Comparison of ENCODE assay signal across 7 mouse cellular contexts in genomic region chr2:156142820-156143219, GRCm38 (mm10). TPM values are rescaled to one million over a fixed set of nuclear protein-coding genes. Genes with fewer than 3 reads are reported as not detected.
A peak's percentile ranks its signal among the peaks of the same experiment; 100 is the strongest.
DNase-seq lines count a peak whose midpoint lies in the region; ATAC-seq and TF ChIP-seq lines count a peak whose summit lies in the region.

No protein-coding gene starts in this region.

- peak overlapping the region; percentile 89 for H3K9ac ChIP-seq in lung, embryonic 14.5 days
- peak overlapping the region; percentile 91; the same call in 1 of the 2 replicates for H3K9ac ChIP-seq in embryonic facial prominence, embryonic 14.5 days (ENCODE audit: low read depth, low read length)
- no peak overlapping the region for H3K9ac ChIP-seq in limb, embryonic 11.5 days (ENCODE audit: low read length)
- H3K9ac ChIP-seq in stomach, embryonic 14.5 days (replicated peaks; ENCODE audit: low read depth, low read length): peak overlapping the region; percentile 73; the same call in 1 of the 2 replicates

- H3K4me1 ChIP-seq in lung, embryonic 14.5 days (ENCODE audit: insufficient read depth): no peaks in the 10 kb centered on the region
- peaks cover 4% of the 10 kb centered on the region; the same call in 1 of the 2 replicates for H3K4me1 ChIP-seq in embryonic facial prominence, embryonic 14.5 days (ENCODE audit: control insufficient read depth, insufficient read depth, low read length)
- no peaks in the 10 kb centered on the region for H3K4me1 ChIP-seq in limb, embryonic 11.5 days (ENCODE audit: control insufficient read depth, insufficient read depth, low read length)
- H3K4me1 ChIP-seq in stomach, embryonic 14.5 days (ENCODE audit: control insufficient read depth, insufficient read depth, low read length): peaks cover 5% of the 10 kb centered on the region; the same call in 1 of the 2 replicates

- no peak for ATAC-seq in lung, embryonic 14.5 days (ENCODE audit: insufficient read depth)
- ATAC-seq in embryonic facial prominence, embryonic 14.5 days (ENCODE audit: low read depth): no peak
- ATAC-seq in limb, embryonic 11.5 days (ENCODE audit: insufficient number of reproducible peaks, low FRiP score, low TSS enrichment, low read depth): no peak
- ATAC-seq in stomach, embryonic 14.5 days (ENCODE audit: insufficient number of reproducible peaks, insufficient read depth, low FRiP score, low read depth): no peak

- H3K9me3 ChIP-seq in lung, embryonic 14.5 days (ENCODE audit: low read depth, low read length): no peaks in the 10 kb centered on the region
- no peaks in the 10 kb centered on the region for H3K9me3 ChIP-seq in embryonic facial prominence, embryonic 14.5 days (ENCODE audit: control insufficient read depth, low read length)
- H3K9me3 ChIP-seq in limb, embryonic 11.5 days (ENCODE audit: control insufficient read depth, low read length): no peaks in the 10 kb centered on the region
- H3K9me3 ChIP-seq in stomach, embryonic 14.5 days (ENCODE audit: control insufficient read depth, low read depth, low read length): no peaks in the 10 kb centered on the region

- no peaks in the 10 kb centered on the region for H3K27me3 ChIP-seq in lung, embryonic 14.5 days (ENCODE audit: insufficient read depth, low read length)
- H3K27me3 ChIP-seq in embryonic facial prominence, embryonic 14.5 days (replicated peaks; ENCODE audit: control insufficient read depth, insufficient read depth, low read length): no peaks in the 10 kb centered on the region
- no peaks in the 10 kb centered on the region for H3K27me3 ChIP-seq in limb, embryonic 11.5 days (ENCODE audit: control insufficient read depth, insufficient read depth, low read length)
- H3K27me3 ChIP-seq in stomach, embryonic 14.5 days (ENCODE audit: control insufficient read depth, insufficient read depth, low read length): no peaks in the 10 kb centered on the region

- no peak for DNase-seq in lung, embryonic 14.5 days
- DNase-seq in lung, postnatal 4 days: no peak
- no peak for DNase-seq in embryonic facial prominence, embryonic 14.5 days (ENCODE audit: low spot score)
- no peak for DNase-seq in limb, embryonic 11.5 days (ENCODE audit: low spot score)
- no peak for DNase-seq in adipocyte (ENCODE audit: low spot score)
- no peak for DNase-seq in retina, embryonic 14.5 days (ENCODE audit: low spot score)

- whole genome bisulfite sequencing in lung, embryonic 14.5 days: 82% methylated on average over 2 of the region's 2 CpGs
- 91% methylated on average over 2 of the region's 2 CpGs for WGBS in embryonic facial prominence, embryonic 14.5 days
- 87% methylated on average over 2 of the region's 2 CpGs for WGBS in limb, embryonic 11.5 days
- 76% methylated on average over 2 of the region's 2 CpGs for WGBS in stomach, embryonic 14.5 days

- H3K4me2 ChIP-seq in lung, embryonic 14.5 days: peak overlapping the region; percentile 80
- H3K4me2 ChIP-seq in embryonic facial prominence, embryonic 14.5 days (ENCODE audit: low read depth, low read length): peak overlapping the region; percentile 82
- peak overlapping the region; percentile 55; the same call in 1 of the 2 replicates for H3K4me2 ChIP-seq in limb, embryonic 11.5 days (ENCODE audit: low read depth, severe bottlenecking)
- peak overlapping the region; percentile 82 for H3K4me2 ChIP-seq in stomach, embryonic 14.5 days (replicated peaks; ENCODE audit: low read depth, low read length)

- H3K27ac ChIP-seq in lung, embryonic 14.5 days (ENCODE audit: low read depth): no peak overlapping the region
- no peak overlapping the region for H3K27ac ChIP-seq in embryonic facial prominence, embryonic 14.5 days (replicated peaks; ENCODE audit: low read depth, low read length)
- no peak overlapping the region for H3K27ac ChIP-seq in limb, embryonic 11.5 days (replicated peaks; ENCODE audit: low read depth, low read length)
- H3K27ac ChIP-seq in stomach, embryonic 14.5 days (ENCODE audit: low read length): no peak overlapping the region

- peaks cover 32% of the 10 kb centered on the region for H3K36me3 ChIP-seq in lung, embryonic 14.5 days (ENCODE audit: insufficient read depth)
- H3K36me3 ChIP-seq in embryonic facial prominence, embryonic 14.5 days (ENCODE audit: control insufficient read depth, insufficient read depth, low read length): peaks cover 17% of the 10 kb centered on the region
- H3K36me3 ChIP-seq in limb, embryonic 11.5 days (ENCODE audit: control insufficient read depth, insufficient read depth, low read length): no peaks in the 10 kb centered on the region; the same call in 1 of the 2 replicates
- peaks cover 13% of the 10 kb centered on the region for H3K36me3 ChIP-seq in stomach, embryonic 14.5 days (ENCODE audit: control insufficient read depth, insufficient read depth, low read length)

- no peak for TF ChIP-seq CTCF in lung, embryonic 14.5 days (IDR thresholded peaks at IDR 0.05; ENCODE audit: low read depth)

- peak overlapping the region; percentile 83 for H3K4me3 ChIP-seq in lung, embryonic 14.5 days (ENCODE audit: low read depth, low read length)
- H3K4me3 ChIP-seq in embryonic facial prominence, embryonic 14.5 days (ENCODE audit: low read depth, low read length): peak overlapping the region; percentile 85
- no peak overlapping the region for H3K4me3 ChIP-seq in limb, embryonic 11.5 days (ENCODE audit: low read depth, low read length)
- peak overlapping the region; percentile 64 for H3K4me3 ChIP-seq in stomach, embryonic 14.5 days (ENCODE audit: low read depth, low read length)

RNA-seq across cellular contexts. Expression of gene Romo1, which starts 1.0 kb away (rescaled TPM):
- polyA plus RNA-seq in lung, embryonic 14.5 days (2014; fragmentation: Nextera tagmentation; extraction: Ambion mirVana): 396 and 414 TPM in 2 replicates
- 411 and 416 TPM in 2 replicates for polyA plus RNA-seq in embryonic facial prominence, embryonic 14.5 days (2014; fragmentation: Nextera tagmentation; extraction: Ambion mirVana)
- polyA plus RNA-seq in limb, embryonic 11.5 days (2014; fragmentation: Nextera tagmentation; extraction: Ambion mirVana): 408 and 417 TPM in 2 replicates
- polyA plus RNA-seq in stomach, embryonic 14.5 days (2014; fragmentation: Nextera tagmentation; extraction: Ambion mirVana): 380 and 418 TPM in 2 replicates

RNA-seq across cellular contexts. Expression of gene Nfs1, which starts 1.2 kb away (rescaled TPM):
- 37.5 and 40.9 TPM in 2 replicates for polyA plus RNA-seq in lung, embryonic 14.5 days (2014; fragmentation: Nextera tagmentation; extraction: Ambion mirVana)
- polyA plus RNA-seq in embryonic facial prominence, embryonic 14.5 days (2014; fragmentation: Nextera tagmentation; extraction: Ambion mirVana): 36.0 and 40.8 TPM in 2 replicates
- 33.0 and 34.9 TPM in 2 replicates for polyA plus RNA-seq in limb, embryonic 11.5 days (2014; fragmentation: Nextera tagmentation; extraction: Ambion mirVana)
- 41.5 and 44.6 TPM in 2 replicates for polyA plus RNA-seq in stomach, embryonic 14.5 days (2014; fragmentation: Nextera tagmentation; extraction: Ambion mirVana)

RNA-seq across cellular contexts. Expression of gene Gm28036, which starts 15.9 kb away (rescaled TPM):
- 11.0 and 16.6 TPM in 2 replicates for polyA plus RNA-seq in lung, embryonic 14.5 days (2014; fragmentation: Nextera tagmentation; extraction: Ambion mirVana)
- polyA plus RNA-seq in embryonic facial prominence, embryonic 14.5 days (2014; fragmentation: Nextera tagmentation; extraction: Ambion mirVana): 10.6 and 15.7 TPM in 2 replicates
- 20.5 and 21.9 TPM in 2 replicates for polyA plus RNA-seq in limb, embryonic 11.5 days (2014; fragmentation: Nextera tagmentation; extraction: Ambion mirVana)
- 11.0 and 17.6 TPM in 2 replicates for polyA plus RNA-seq in stomach, embryonic 14.5 days (2014; fragmentation: Nextera tagmentation; extraction: Ambion mirVana)

RNA-seq across cellular contexts. Expression of gene Rbm12, which starts 31.0 kb away (rescaled TPM):
- polyA plus RNA-seq in lung, embryonic 14.5 days (2014; fragmentation: Nextera tagmentation; extraction: Ambion mirVana): 36.9 and 41.2 TPM in 2 replicates
- 26.2 and 27.7 TPM in 2 replicates for polyA plus RNA-seq in embryonic facial prominence, embryonic 14.5 days (2014; fragmentation: Nextera tagmentation; extraction: Ambion mirVana)
- 42.9 and 51.1 TPM in 2 replicates for polyA plus RNA-seq in limb, embryonic 11.5 days (2014; fragmentation: Nextera tagmentation; extraction: Ambion mirVana)
- polyA plus RNA-seq in stomach, embryonic 14.5 days (2014; fragmentation: Nextera tagmentation; extraction: Ambion mirVana): 30.1 and 31.5 TPM in 2 replicates

RNA-seq across cellular contexts. Expression of gene Cpne1, which starts 31.1 kb away (rescaled TPM):
- polyA plus RNA-seq in lung, embryonic 14.5 days (2014; fragmentation: Nextera tagmentation; extraction: Ambion mirVana): 66.7 and 70.2 TPM in 2 replicates
- 34.3 and 35.4 TPM in 2 replicates for polyA plus RNA-seq in embryonic facial prominence, embryonic 14.5 days (2014; fragmentation: Nextera tagmentation; extraction: Ambion mirVana)
- polyA plus RNA-seq in limb, embryonic 11.5 days (2014; fragmentation: Nextera tagmentation; extraction: Ambion mirVana): 61.4 and 61.9 TPM in 2 replicates
- 59.5 and 60.1 TPM in 2 replicates for polyA plus RNA-seq in stomach, embryonic 14.5 days (2014; fragmentation: Nextera tagmentation; extraction: Ambion mirVana)
